Mouse (Mus musculus): ENCODE data around the gene Il2rb. TPM values are rescaled to one million over a fixed set of nuclear protein-coding genes. Genes with fewer than 3 reads are reported as not detected.

The Il2rb gene
- polyA plus RNA-seq, 1 experiment from 2014 or later: 0.11 TPM

DNA sequence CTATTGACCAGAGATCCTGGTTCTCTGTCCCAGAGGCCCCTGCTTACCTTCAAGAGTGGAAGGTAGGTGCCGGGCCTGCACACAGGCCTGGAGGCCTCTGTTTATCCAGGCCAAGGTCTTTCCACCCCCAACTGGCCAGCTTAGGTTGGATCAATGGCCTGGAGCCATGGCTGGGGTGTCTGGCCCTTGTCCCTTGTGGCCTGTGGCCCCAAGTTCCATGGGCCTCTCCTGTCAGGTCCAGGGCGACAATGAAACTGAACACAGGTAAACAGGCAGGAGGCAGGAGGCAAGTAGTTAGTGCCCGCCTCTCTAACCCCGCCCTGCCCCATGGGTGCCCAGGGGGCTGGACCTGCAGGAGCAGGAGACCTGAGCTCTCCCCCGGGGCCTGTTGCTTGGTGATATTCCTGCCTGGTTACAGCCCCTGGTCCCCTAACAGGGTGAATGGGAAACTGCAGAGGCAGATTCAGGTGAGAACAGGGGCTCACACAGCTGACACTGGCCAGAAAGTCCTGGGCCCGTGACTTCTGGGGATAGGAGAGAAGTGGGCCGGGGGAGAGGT lies 26.6 kb downstream of the Il2rb start, which contains the start of gene Tmprss6:
TSS of gene Tmprss6 (minus strand) at position 256 of the 559 bp plus-strand sequence.
- Histone ChIP-seq H3K4me3 (replicated peaks; ENCODE audit: low read depth, low read length) (no peak within 1 kb of the TSS), H3K9me3 (ENCODE audit: control insufficient read depth, low read length) (no peaks in the 10 kb centered on the region), H3K27ac (replicated peaks; ENCODE audit: low read depth, low read length) (no peak within 1 kb of the TSS), H3K27me3 (ENCODE audit: control insufficient read depth, insufficient read depth, low read length) (no peaks in the 10 kb centered on the region), H3K4me2 (ENCODE audit: low read length) (no peak within 1 kb of the TSS), H3K36me3 (ENCODE audit: control insufficient read depth, insufficient read depth, low read length) (no peaks in the 10 kb centered on the region), H3K9ac (replicated peaks; ENCODE audit: low read length) (no peak within 1 kb of the TSS), H3K4me1 (ENCODE audit: control insufficient read depth, insufficient read depth, low read length) (no peaks in the 10 kb centered on the region)
- ATAC-seq (ENCODE audit: low FRiP score, low TSS enrichment): no peak
- 78% methylated on average over 7 of the region's 7 CpGs for WGBS
- DNase-seq: no peak

DNA sequence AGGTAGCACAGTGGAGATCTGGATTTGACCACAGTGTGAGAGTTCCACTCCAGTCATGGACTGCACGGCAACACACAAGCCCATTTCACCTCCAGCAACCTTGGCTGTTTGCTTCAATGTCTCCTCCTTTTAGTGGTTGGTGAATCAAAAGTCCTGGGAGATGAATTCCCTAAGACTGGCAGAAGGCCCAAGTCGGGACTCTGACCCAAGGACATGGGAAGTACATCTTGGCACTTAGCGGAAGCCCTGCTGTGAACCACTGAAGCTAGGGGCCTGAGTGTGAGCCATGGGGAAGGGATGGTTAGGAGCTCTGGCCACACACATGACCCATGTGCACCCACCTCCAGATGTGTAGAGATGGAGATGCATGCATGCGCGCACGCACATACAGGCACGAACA lies 27.5 kb downstream of the Il2rb start:
- Histone ChIP-seq H3K4me1 (ENCODE audit: control insufficient read depth, insufficient read depth, low read length) (no peaks in the 10 kb centered on the region), H3K36me3 (ENCODE audit: control insufficient read depth, insufficient read depth, low read length) (no peaks in the 10 kb centered on the region), H3K9ac (replicated peaks; ENCODE audit: low read length) (no peak overlapping the region), H3K27ac (replicated peaks; ENCODE audit: low read depth, low read length) (no peak overlapping the region), H3K27me3 (ENCODE audit: control insufficient read depth, insufficient read depth, low read length) (no peaks in the 10 kb centered on the region), H3K9me3 (ENCODE audit: control insufficient read depth, low read length) (no peaks in the 10 kb centered on the region), H3K4me3 (replicated peaks; ENCODE audit: low read depth, low read length) (no peak overlapping the region), H3K4me2 (ENCODE audit: low read length) (no peak overlapping the region)
- ATAC-seq (ENCODE audit: low FRiP score, low TSS enrichment) (no peak), DNase-seq (no peak)
- 94% methylated on average over 7 of the region's 7 CpGs for WGBS

- H3K9me3 ChIP-seq (ENCODE audit: control insufficient read depth, low read length): no peaks in the 10 kb centered on the region
- H3K27ac ChIP-seq (replicated peaks; ENCODE audit: low read depth, low read length): no peak overlapping the region
- H3K4me3 ChIP-seq (replicated peaks; ENCODE audit: low read depth, low read length): no peak overlapping the region
- DNase-seq (no peak), ATAC-seq (ENCODE audit: low FRiP score, low TSS enrichment) (no peak)
- H3K27me3 ChIP-seq (ENCODE audit: control insufficient read depth, insufficient read depth, low read length): no peaks in the 10 kb centered on the region
- no peak overlapping the region for H3K9ac ChIP-seq (replicated peaks; ENCODE audit: low read length)
- no peaks in the 10 kb centered on the region for H3K36me3 ChIP-seq (ENCODE audit: control insufficient read depth, insufficient read depth, low read length)
- WGBS: 40% methylated on average over 6 of the region's 6 CpGs
- no peaks in the 10 kb centered on the region for H3K4me1 ChIP-seq (ENCODE audit: control insufficient read depth, insufficient read depth, low read length)
- H3K4me2 ChIP-seq (ENCODE audit: low read length): no peak overlapping the region
These were observed 28.3 kb downstream of the Il2rb start for GRCm38 (mm10) chr15:78466809-78467208.

- ATAC-seq (ENCODE audit: low FRiP score, low TSS enrichment): no peak
- Histone ChIP-seq H3K9ac (replicated peaks; ENCODE audit: low read length) (no peak overlapping the region), H3K4me2 (ENCODE audit: low read length) (no peak overlapping the region), H3K27me3 (ENCODE audit: control insufficient read depth, insufficient read depth, low read length) (no peaks in the 10 kb centered on the region), H3K4me3 (replicated peaks; ENCODE audit: low read depth, low read length) (no peak overlapping the region), H3K27ac (replicated peaks; ENCODE audit: low read depth, low read length) (no peak overlapping the region), H3K4me1 (ENCODE audit: control insufficient read depth, insufficient read depth, low read length) (no peaks in the 10 kb centered on the region), H3K36me3 (ENCODE audit: control insufficient read depth, insufficient read depth, low read length) (no peaks in the 10 kb centered on the region), H3K9me3 (ENCODE audit: control insufficient read depth, low read length) (no peaks in the 10 kb centered on the region)
- 83% methylated on average over 2 of the region's 2 CpGs for WGBS
- DNase-seq: no peak
These were observed 32.1 kb downstream of the Il2rb start for GRCm38 (mm10) chr15:78462981-78463380.

DNA sequence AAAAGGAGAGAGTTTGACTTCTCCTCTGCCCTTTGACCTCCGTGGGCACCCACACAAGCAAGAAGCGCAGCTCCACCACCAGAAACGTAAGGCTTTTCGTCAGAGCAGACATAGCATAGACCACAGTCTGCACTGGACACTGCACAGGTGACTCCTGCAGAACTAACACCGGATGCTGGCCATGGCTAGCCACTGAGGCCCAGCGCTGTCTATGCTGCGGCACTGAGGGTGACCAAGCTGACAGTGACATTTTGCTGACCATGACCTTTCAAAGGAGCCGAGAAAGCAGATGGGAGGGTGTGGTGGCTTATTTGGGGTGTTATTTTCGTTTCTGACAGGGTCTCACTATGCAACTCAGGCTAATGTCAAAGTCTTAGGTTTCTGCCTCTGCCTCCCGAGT lies 37.9 kb downstream of the Il2rb start:
- Histone ChIP-seq H3K36me3 (ENCODE audit: control insufficient read depth, insufficient read depth, low read length) (no peaks in the 10 kb centered on the region), H3K27me3 (ENCODE audit: control insufficient read depth, insufficient read depth, low read length) (no peaks in the 10 kb centered on the region), H3K9ac (replicated peaks; ENCODE audit: low read length) (no peak overlapping the region), H3K4me2 (ENCODE audit: low read length) (no peak overlapping the region), H3K9me3 (ENCODE audit: control insufficient read depth, low read length) (no peaks in the 10 kb centered on the region), H3K4me3 (replicated peaks; ENCODE audit: low read depth, low read length) (no peak overlapping the region), H3K4me1 (ENCODE audit: control insufficient read depth, insufficient read depth, low read length) (no peaks in the 10 kb centered on the region), H3K27ac (replicated peaks; ENCODE audit: low read depth, low read length) (no peak overlapping the region)
- no peak for ATAC-seq (ENCODE audit: low FRiP score, low TSS enrichment)
- no peak for DNase-seq
- WGBS: 80% methylated on average over 10 of the region's 10 CpGs

DNA sequence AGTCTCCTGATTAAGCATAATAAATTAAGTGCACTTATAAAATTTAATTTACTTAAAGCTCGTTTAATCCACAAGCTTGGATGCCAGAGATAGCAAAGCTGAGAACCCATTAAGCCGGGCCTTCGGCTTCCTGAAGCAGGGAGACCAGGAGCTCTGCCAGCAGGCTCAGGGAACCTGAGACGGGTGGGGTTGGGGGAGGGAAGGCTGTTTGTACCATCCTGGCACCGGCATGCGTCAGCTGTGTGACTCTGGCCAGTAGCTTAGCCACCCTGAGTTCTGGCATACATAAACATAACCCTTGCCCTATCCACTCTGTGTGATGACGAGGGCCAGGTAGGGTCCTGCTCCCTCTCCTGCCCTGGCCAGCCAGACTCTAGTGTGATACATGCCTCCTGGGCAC lies 39.0 kb downstream of the Il2rb start:
- no peak overlapping the region for H3K27ac ChIP-seq (replicated peaks; ENCODE audit: low read depth, low read length)
- H3K36me3 ChIP-seq (ENCODE audit: control insufficient read depth, insufficient read depth, low read length): no peaks in the 10 kb centered on the region
- no peak for ATAC-seq (ENCODE audit: low FRiP score, low TSS enrichment)
- H3K4me3 ChIP-seq (replicated peaks; ENCODE audit: low read depth, low read length): no peak overlapping the region
- H3K4me1 ChIP-seq (ENCODE audit: control insufficient read depth, insufficient read depth, low read length): no peaks in the 10 kb centered on the region
- H3K9ac ChIP-seq (replicated peaks; ENCODE audit: low read length): no peak overlapping the region
- H3K27me3 ChIP-seq (ENCODE audit: control insufficient read depth, insufficient read depth, low read length): no peaks in the 10 kb centered on the region
- WGBS: 56% methylated on average over 7 of the region's 7 CpGs
- H3K9me3 ChIP-seq (ENCODE audit: control insufficient read depth, low read length): no peaks in the 10 kb centered on the region
- DNase-seq: no peak
- H3K4me2 ChIP-seq (ENCODE audit: low read length): no peak overlapping the region

GRCm38 (mm10) chr15:78455168-78455567 lies 39.9 kb downstream of the Il2rb start:
- H3K27me3 ChIP-seq (ENCODE audit: control insufficient read depth, insufficient read depth, low read length): no peaks in the 10 kb centered on the region
- WGBS: 75% methylated on average over 4 of the region's 4 CpGs
- no peak for ATAC-seq (ENCODE audit: low FRiP score, low TSS enrichment)

DNA sequence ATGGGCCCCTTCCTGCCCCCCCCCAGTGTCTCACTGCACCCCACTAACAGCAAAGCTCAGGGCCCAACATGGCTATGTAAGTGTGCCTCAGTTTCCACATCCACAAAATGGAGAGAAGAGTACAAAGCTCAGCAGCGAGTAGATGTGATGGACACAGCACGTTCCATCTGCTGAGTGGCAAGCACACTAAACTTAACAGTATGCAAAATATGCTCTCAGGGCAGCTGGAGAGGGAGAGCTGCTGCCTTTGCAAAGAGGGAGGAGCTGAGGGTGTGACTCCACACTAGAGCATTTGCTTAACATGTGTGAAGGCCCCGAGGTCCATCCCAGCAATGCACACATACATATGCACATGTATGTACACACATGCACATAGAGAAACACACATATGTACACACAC lies 42.1 kb downstream of the Il2rb start:
- H3K36me3 ChIP-seq (ENCODE audit: control insufficient read depth, insufficient read depth, low read length): no peaks in the 10 kb centered on the region
- 89% methylated on average over 3 of the region's 3 CpGs for WGBS
- H3K4me2 ChIP-seq (ENCODE audit: low read length): no peak overlapping the region
- H3K27me3 ChIP-seq (ENCODE audit: control insufficient read depth, insufficient read depth, low read length): no peaks in the 10 kb centered on the region
- no peak overlapping the region for H3K9ac ChIP-seq (replicated peaks; ENCODE audit: low read length)
- H3K4me1 ChIP-seq (ENCODE audit: control insufficient read depth, insufficient read depth, low read length): peaks cover 8% of the 10 kb centered on the region; the same call in 1 of the 2 replicates
- H3K4me3 ChIP-seq (replicated peaks; ENCODE audit: low read depth, low read length): no peak overlapping the region
- ATAC-seq (ENCODE audit: low FRiP score, low TSS enrichment) (no peak), DNase-seq (no peak)
- no peak overlapping the region for H3K27ac ChIP-seq (replicated peaks; ENCODE audit: low read depth, low read length)
- no peaks in the 10 kb centered on the region for H3K9me3 ChIP-seq (ENCODE audit: control insufficient read depth, low read length)

More at GRCm38 (mm10) chr15:78455168-78455567, 39.9 kb downstream of the Il2rb start:
- Histone ChIP-seq H3K27ac (replicated peaks; ENCODE audit: low read depth, low read length) (no peak overlapping the region), H3K36me3 (ENCODE audit: control insufficient read depth, insufficient read depth, low read length) (no peaks in the 10 kb centered on the region), H3K4me3 (replicated peaks; ENCODE audit: low read depth, low read length) (no peak overlapping the region), H3K9ac (replicated peaks; ENCODE audit: low read length) (no peak overlapping the region), H3K4me2 (ENCODE audit: low read length) (no peak overlapping the region), H3K9me3 (ENCODE audit: control insufficient read depth, low read length) (no peaks in the 10 kb centered on the region), H3K4me1 (ENCODE audit: control insufficient read depth, insufficient read depth, low read length) (no peaks in the 10 kb centered on the region)
- DNase-seq: no peak

DNA sequence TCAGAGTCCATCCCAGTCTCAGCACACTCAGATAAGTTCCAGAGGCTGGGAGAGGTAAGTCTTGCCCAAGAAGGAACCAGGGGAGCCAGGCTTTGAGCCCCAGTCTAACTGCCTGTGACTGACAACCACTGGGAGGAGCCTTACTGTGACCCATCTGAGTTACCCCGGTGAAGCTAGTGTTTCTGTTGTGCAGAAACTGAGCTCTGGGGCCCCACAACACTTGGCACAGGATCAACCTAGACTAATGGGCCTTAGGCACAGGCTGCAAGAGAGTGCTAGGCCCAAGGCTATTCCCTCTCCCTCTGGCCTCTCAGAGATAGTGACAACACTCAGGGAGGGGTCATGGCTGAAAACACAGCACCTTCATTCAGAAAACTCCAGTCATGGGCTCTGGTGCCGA lies 43.9 kb downstream of the Il2rb start:
- H3K9me3 ChIP-seq (ENCODE audit: control insufficient read depth, low read length): no peaks in the 10 kb centered on the region
- H3K27me3 ChIP-seq (ENCODE audit: control insufficient read depth, insufficient read depth, low read length): no peaks in the 10 kb centered on the region
- H3K27ac ChIP-seq (replicated peaks; ENCODE audit: low read depth, low read length): no peak overlapping the region
- H3K4me2 ChIP-seq (ENCODE audit: low read length): no peak overlapping the region
- ATAC-seq (ENCODE audit: low FRiP score, low TSS enrichment) (no peak), DNase-seq (no peak)
- H3K4me3 ChIP-seq (replicated peaks; ENCODE audit: low read depth, low read length): no peak overlapping the region
- no peak overlapping the region for H3K9ac ChIP-seq (replicated peaks; ENCODE audit: low read length)
- H3K36me3 ChIP-seq (ENCODE audit: control insufficient read depth, insufficient read depth, low read length): no peaks in the 10 kb centered on the region
- peaks cover 9% of the 10 kb centered on the region; the same call in 1 of the 2 replicates for H3K4me1 ChIP-seq (ENCODE audit: control insufficient read depth, insufficient read depth, low read length)
- 88% methylated on average over 2 of the region's 2 CpGs for WGBS
